Mouse (Mus musculus) spleen, postnatal 10 days (tissue): ENCODE measurements around the gene Jakmip3.

Experiments
- DNase-seq, 2 experiments: peaks; one replicate each; pipeline ENCODE4 v3.0.0; 2021 to 2022; ENCODE audit warnings: low spot score in 2 of 2

Jakmip3 gene

DNA sequence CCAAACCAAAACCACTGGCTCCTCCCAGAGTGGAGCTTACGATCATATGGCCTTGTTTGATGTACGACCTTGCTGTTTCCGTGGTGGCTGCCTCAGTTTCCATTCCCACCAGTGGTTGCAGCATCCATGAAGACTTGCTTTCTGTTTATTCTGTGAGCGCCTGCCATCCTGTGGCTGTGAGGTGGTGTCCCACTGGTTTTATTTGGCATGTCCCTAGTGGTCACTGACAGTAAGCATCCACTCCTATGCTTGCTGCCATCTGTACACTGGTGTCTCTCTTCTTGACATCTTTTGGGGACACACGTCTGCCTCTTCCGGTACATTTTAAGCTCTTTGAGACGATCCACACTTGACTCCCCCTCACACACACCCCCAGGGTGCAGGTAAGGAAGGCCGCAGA lies 7.2 kb downstream of the Jakmip3 start:
- DNase-seq: no peak

DNA sequence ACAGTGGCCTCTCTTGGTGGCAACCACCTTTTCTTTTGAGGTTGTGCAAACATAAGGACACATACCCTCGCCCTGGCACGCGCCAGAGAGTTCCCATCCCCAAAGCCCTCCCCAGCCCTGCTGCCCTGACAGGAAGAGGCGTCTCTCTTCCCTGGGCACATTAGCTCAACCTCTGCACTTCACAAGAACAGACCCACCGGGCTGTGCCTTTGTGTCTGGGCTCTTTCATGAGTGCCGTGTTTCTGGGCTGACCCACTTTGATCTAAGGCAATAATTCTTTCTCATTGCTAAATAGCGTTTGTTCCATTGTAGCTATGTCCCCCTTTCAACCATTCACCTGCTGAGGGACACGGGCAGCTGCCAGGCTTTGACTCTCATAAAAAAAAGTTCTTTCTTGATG lies 7.8 kb downstream of the Jakmip3 start:
- no peak for DNase-seq

DNA sequence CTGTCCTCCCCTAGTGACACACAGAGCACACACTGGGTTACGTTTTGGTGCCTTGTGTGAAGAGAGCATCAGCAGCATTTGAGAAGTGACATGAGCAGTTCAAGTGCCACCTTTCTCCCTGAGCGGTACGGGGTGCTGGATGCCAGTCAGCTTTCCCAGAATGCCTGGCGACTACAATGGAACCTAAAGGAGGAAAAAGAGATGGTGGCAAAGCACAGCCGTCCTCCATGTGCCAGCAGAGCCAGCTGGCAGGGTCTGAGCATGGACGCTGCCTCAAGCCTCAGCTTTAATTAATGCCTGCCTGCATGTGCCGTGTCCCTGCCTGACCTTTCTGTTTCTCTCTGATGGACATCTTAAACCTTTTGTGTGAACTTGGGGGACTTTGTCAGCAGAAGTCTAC lies 15.3 kb downstream of the Jakmip3 start:
- DNase-seq: no peak

DNA sequence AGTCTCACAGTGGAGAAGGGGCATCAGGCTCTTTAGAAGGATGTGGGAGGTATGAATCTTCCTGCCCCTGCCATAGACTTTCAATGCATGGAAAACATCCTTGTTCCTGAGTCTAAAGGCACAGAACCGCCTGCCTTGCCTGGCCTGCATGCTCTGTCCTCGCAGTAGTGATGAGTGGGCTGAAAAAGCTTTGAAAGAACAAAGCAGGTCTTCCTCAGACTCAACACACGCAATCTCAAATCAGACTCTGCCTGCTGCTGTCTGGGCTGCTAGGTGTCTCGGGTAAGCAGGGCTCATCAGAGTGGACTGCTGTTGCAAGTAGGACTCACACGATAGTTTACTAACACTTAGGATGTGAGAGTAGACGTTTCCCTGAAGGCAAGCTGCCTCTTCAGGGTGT lies 16.6 kb downstream of the Jakmip3 start:
- no peak for DNase-seq

DNA sequence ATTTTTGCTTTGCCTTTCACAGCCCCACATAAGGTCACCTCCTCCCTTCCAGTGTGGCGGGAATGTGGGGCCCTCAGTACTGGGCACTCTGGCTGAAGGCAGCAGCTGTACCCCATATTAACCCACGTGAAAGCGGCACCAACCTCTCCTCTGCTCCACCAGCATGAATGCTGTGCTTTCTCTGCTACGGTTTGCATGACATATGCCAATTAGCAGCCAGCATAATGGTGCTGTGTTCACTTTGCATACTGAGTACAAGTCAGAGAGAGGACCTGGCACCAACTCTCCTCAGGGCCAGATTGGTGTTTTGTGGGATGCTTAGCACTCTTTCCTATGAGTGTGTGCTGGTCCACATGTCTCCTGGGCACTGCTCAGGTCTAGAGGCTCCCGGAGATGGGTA lies 19.2 kb downstream of the Jakmip3 start:
- no peak for DNase-seq

DNA sequence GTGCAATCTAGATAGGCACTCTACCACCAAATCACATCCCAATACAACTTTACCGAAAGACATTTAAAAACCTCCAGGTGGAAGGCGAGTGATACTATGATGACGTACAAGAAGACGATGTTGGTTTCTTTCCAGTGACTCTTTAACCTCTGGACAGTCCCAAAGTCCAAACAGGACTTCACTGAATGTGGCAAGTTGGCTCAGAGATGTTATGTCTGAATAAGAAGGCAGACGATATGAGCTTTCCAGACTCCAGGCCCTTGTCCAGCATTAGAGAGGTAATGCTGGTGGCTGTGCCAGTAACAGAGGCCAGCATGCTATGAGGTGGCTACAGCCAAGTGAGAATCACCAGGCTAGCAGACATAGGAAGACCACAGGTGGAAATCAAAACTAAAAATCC lies 23.2 kb downstream of the Jakmip3 start:
- DNase-seq: no peak

DNA sequence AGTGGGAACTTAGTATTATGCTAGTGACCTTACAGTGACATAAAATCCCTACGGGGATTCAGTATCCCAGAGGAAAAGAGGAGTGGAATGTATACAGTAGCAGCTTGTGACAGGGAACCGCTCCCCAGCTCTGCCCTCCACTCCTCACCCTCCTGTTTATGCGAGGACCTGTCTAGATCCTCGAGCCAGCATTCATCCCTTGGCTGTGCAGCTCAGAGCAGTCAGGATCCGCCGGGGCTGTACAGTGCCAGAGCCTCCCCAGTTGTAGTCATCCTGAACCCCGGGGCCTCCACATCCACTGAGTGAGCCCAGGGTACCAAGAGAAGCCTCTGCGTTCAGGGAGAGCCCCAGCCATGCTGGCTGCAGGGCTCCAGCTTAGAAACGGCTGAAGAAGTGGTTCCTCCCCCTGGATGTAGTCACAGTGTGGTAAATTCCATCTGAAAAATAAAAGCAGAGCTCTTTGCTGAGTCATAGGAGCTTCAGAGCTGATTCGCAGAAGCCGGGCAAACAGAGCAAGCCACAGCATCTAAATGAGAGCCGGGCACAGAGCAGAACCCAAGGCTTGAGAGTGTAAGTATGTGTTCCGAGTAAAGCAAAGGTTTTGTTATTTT lies 27.6 kb downstream of the Jakmip3 start:
- no peak for DNase-seq

DNA sequence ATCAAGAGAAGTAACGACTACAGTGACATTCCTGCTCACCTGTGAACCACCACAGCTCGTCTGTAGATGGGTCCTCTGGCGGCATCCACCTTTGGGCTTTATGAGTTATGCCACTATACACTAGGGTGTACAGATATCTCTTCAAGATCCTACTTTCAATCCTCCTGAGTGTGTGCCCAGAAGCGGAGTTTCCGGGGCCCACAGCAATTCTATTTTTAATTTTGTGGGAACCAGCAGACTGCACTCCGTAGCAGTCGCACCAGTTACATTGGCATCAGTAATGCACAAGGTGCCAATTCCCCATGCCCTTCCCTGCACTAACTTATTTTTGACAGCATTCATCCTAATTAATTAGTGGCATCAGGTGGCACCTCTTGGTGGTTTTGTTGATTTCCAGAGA lies 37.0 kb downstream of the Jakmip3 start:
- DNase-seq: no peak

DNA sequence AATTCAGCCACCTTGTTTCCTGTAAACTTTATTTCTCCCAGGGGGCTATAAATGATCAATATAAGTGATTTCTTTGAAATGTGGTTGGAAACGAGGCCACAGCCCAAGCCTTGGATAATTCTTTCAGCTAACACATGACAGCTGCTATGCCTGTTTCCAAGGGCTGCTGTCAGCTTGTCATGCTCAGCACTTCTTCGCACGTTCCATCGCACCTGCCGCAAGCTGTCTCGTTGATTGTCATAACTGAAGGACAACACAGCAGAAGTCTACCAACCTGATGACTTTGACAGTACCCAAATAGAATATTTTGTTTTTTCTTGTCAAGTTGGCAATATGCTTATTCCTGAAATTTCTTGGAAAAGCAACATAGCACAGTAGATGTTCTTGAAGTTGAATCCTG lies 44.0 kb downstream of the Jakmip3 start:
- DNase-seq: no peak

DNA sequence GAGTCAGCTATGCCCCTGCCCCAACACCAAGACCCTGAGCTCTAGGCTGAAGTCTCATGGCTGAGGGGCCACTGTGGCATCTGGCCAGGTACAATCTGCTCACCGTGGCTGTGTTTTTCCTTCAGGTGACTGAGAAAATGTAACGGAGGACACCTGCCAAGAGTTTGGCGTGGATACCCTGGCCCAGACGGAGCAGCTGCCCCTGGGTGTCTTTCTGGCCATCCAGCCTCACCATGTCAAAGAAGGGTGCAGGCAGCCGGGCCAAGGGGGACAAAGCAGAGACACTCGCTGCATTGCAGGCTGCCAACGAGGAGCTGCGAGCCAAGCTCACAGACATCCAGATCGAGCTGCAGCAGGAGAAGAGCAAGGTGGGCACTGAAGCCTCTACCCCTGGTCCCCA lies 48.6 kb downstream of the Jakmip3 start:
- no peak for DNase-seq

DNA sequence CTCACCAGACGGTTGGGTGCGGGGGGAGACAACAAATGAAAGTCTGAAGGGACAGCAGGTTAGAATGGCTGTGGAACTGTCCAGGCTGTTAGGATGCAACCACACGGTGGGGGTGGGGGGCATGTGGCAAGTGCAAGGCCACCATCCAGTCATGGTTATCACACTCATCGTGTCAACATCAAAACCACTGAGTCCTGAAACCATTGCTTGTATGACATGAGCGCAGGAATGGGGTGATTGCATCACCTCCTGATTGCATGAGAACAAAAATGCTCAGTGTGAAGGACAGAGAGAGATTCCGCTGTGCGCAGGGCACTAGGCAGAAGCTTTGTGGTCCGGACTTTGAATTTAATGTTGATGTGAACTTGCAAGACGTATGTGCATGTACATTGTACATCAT lies 62.2 kb downstream of the Jakmip3 start:
- no peak for DNase-seq

DNA sequence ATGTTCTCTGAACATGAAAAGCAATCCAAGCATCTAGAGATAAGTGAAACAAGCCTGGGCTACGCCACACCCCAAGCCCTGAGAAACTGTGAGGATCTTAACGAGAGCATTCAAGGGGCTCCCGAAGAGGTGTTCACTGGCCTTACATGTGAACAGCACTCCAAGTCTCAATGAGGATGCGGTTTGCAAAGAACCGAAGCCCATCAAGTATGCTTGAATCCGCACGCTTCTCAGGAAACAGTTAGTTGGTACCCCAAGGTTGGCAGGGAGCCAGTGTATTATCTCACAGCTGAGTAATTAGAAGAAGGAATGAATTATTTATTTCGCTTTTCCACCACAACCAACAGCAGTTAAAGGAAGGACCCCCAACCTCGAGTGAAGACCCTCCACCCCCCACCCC lies 62.7 kb downstream of the Jakmip3 start:
- no peak for DNase-seq

DNA sequence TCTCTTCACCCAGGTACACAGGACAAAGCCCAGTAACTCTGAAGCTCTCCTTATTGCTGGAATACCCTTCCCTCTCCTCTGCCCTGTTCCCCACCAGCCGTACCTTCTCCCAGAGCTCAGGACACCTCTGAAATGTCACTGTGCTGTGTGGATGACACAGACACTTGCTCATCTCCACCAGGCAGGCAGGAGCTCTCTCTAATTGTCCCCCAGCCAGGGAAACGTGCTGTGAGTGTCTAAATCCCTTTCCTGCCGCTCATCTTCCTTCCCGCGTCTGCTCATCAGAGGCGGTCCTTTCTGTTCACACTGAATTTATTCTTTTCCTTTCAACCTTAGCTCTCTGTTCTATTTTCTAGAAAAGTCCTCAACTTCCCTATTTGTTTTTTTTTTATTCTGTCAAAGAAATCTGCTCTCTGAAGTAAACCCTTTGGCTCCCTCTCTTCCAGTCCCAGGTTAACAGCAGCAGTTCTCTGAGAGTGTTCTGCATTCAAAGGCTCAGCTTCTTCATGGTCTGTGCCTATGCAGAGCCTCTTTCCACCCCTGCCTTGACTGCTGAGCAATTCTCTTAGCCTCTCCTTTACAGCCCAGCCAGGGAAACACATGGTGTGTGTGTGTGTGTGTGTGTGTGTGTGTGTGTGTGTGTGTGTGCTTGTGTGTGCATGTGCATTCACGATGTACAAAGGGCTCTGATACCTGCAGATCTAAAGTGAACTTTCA lies 69.4 kb downstream of the Jakmip3 start:
- DNase-seq: no peak

DNA sequence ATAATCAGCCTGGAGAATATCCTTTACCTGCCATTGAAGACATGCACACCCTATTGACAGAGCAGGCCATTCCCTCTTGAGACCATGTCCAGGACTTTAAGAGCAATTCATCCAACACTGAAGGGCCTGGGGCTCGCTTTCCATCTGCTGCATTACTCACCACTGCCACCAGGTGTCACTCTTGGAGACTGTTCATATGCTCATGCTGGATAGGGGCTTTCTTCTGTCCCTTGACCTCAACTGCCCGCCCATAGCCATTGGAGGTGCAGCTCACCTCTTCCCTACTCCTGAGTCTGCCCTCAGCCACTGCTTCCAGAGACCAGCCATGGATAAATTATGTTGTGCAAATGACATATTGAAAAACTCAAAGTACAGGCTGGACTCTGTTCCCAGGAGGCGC lies 70.5 kb downstream of the Jakmip3 start:
- DNase-seq: peak; percentile 26 to 63

DNA sequence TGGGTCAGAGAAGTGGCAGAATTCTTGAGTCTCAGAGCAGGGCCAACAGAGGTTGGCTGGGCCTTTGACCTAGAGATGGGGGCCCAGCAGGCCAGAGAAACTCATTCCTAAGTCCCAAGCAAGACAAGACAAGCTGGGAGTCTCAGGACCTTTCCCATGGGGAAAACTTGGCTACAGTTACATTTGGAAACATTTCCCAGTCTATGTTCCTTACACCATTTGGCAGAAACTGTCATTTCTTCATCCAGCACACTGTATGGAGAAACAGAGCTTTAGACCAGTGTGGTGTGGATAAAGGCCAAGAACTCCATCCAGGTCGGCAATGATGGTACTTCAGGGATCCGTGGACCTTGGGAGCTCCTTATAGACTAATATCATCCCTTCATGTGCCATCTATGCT lies 71.1 kb downstream of the Jakmip3 start:
- no peak for DNase-seq

DNA sequence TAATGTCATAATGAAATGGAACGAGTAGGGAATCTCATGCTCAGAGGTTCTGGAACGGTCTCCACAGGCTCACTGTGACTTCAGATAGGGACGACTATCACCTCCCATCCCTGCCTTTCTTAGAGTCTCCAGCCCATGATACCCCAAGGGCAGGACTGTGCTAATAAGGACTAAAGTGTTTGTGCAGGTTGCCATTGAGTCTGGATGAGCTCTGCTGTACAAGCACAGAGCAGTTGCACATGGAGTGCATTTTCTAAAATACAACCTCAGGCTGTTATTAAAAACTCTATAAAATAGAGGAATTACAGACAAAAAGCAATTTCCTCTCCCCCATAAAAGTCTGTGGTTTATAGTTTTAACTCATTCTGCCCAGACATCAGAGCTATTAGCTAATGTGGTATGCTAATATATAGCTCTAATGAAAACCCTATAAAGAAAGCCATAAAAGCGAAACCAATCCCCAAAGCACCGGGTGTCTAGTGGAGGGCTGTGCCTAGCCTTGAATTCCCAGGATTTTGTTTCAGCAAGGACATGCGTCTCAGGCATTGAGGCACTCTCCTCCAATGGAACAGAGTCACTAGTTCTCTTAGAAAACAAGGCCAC lies 72.3 kb downstream of the Jakmip3 start:
- no peak for DNase-seq

DNA sequence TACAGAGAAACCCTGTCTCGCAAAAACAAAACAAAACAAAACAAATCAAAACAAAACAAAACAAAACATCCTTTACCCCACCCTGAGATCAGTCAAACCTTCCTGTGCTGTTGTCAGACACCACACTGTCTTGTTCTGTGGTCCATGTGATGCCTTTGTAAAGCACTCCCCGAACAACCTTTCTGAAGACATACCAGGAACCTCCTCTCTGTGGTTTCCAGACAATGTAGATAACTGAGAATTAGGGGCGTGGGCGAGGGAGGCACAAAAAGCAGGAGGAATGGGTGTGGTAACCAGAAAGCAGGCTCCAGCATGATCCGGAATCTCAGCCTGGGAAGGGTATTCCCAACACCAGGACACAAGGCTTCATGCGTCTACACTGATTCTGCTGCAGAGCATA lies 74.6 kb downstream of the Jakmip3 start:
- DNase-seq: no peak

DNA sequence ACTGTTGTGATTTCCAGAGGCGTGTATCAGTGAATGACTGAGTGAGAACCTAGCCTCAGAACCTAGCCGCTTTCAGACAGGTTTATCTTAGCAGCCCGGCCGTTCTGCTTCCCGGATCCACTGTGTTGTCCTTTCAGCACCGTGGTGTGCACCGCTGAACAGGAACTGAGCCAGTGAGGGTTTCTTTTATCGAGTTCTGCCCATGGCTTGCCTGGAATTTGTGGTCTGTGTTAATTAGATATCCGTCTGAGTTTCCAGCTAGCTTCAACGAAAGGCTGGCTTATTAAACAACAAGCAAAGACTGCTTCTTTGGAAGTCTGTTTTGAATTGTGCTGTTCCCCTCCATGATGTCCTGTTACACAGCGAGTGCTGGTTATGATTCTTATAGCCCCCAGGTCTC lies 75.8 kb downstream of the Jakmip3 start:
- DNase-seq: no peak

DNA sequence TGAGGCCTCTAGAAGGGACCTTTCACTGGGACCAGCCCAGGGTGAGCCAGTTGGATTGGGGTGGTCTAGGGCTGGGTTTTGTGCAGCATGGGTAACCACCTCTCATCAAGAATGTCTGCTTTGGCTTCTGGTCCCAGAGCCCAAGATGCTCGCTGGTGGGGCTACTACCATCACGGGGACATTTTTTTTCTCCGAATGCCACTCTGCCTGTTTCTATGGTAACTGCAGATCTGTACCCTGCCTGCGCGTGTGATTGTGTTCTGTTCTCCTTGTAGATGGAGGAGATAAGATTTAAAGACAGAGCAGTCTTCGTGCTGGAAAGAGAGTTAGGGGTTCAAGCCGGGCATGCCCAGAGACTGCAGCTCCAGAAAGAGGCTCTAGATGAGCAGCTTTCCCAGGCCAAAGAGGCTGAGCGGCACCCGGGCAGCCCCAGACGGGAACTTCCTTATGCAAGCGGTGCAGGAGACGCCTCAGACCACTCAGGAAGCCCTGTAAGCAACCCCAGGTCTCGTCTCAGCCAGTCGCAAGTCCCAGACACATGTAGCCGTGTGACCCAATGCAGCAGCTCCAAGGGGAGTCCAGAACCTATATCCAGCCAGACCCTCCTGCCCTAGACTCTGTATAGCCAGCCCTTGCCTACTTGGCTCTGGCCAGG lies 76.8 kb downstream of the Jakmip3 start:
- DNase-seq: no peak

DNA sequence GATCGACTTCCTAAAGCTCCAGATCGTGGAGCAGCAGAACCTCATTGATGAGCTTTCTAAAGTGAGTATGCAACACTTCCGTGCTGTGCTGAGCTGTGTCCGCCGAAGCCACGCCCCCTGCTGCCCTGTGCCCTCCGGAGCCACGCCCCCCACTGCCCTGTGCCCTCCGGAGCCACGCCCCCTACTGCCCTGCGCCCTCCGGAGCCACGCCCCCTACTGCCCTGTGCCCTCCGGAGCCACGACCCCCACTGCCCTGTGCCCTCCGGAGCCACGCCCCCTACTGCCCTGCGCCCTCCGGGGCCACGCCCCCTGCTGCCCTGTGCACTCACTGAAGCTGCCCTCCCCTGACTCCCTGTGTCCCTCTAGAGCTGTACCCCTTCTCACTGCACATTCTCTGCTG lies 80.4 kb downstream of the Jakmip3 start:
- DNase-seq: peak in 1 of 2 experiments; percentile 28

DNA sequence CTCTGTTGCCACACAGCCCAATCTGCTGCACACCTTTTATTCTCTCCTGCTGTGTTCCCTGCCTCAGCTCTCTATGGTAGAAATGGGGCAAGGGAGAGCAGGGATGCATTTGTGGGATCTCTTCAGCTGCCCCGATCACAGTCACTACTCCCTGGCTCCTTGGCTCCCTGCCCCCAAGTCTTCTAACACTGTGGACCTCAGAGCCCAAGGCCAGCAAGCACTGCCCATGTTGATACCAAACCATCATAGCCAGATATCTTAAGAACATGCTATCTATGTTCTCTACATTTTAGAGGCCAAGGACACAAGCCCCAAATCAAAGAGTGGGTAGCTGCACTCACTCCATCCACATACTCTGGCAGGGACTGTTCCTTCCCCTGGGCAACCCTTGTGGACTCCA lies 80.8 kb downstream of the Jakmip3 start:
- no peak for DNase-seq

DNA sequence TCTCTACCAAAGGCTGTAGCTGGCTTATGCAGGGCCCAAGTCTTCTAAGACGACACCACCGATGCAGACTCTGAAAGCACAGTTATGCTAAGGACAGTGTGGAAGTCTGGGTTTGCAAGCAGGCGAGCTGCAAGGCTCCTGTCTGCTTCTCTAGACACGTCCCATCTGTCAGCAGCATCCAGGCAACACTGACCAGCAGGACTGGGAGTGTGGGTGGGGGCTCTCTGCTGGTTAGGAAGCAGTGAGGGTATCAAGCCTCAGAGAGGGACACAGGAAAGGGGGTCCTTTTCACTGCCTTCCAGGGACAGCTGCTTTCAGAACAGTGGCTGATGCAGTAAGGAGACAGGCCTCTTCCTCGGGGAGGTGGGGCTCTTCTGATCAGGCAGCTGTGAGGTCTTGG lies 86.6 kb downstream of the Jakmip3 start:
- no peak for DNase-seq

DNA sequence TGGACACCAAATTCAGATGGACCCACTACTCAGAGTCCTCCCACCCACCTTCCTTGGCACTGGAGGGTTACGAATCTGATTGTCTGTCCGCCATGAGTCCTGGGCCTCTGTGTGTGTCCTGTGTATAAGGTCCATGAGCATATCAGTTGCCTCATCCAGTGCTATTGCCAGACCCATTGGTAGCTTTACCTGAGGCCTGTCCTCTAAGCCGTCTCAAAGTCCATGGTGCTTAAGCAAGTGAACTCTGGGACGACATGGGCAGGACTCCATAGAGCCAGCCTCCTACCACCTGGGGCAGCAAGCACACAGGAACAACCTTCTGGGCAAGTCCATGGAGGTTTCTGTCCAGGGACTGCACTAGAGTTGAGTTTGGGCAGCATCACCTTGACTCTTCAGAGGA lies 90.7 kb downstream of the Jakmip3 start:
- DNase-seq: no peak
